Mouse (Mus musculus) lung, postnatal 0 days (tissue): ENCODE measurements around the gene Mindy4. TPM values are rescaled to one million over a fixed set of nuclear protein-coding genes. Genes with fewer than 3 reads are reported as not detected.

ENCODE experiments used
- ATAC-seq: fragments of 200-750 bp; cut with Nextera tagmentation; 2 replicates; pipeline ENCODE4 v1.8.0; 2017; ENCODE audit warnings: moderate library complexity
- DNase-seq: peaks from one replicate; pipeline ENCODE4 v3.0.0-alpha.2; 2016; ENCODE audit warnings: low spot score
- H3K27ac ChIP-seq: fragments of 300-500 bp; sonication (generic); 2 replicates; pipeline ENCODE4 v1.5.1; 2014; ENCODE audit warnings: antibody characterized with exemption, mild to moderate bottlenecking, low read length, mixed read lengths
- H3K27me3 ChIP-seq: fragments of 300-500 bp; sonication (generic); replicated peaks from 2 replicates; pipeline ENCODE4 v1.6.1; 2014; ENCODE audit warnings: low read length, mixed read lengths; ENCODE audit not compliant: insufficient read depth
- H3K36me3 ChIP-seq: fragments of 300-500 bp; sonication (generic); 2 replicates; pipeline ENCODE4 v1.6.1; 2014; ENCODE audit warnings: low read length, mixed read lengths; ENCODE audit not compliant: insufficient read depth
- H3K4me1 ChIP-seq: fragments of 300-500 bp; sonication (generic); 2 replicates; pipeline ENCODE4 v1.6.1; 2014; ENCODE audit warnings: antibody characterized with exemption, low read depth, low read length, mixed read lengths; ENCODE audit not compliant: insufficient read depth
- H3K4me2 ChIP-seq: fragments of 300-500 bp; sonication (generic); replicated peaks from 2 replicates; pipeline ENCODE4 v1.6.1; 2014; ENCODE audit warnings: low read depth, mild to moderate bottlenecking, low read length, moderate library complexity, mixed read lengths
- H3K4me3 ChIP-seq: fragments of 300-500 bp; sonication (generic); 2 replicates; pipeline ENCODE4 v1.5.1; 2014; ENCODE audit warnings: low read depth, low read length
- H3K9ac ChIP-seq: fragments of 300-500 bp; sonication (generic); replicated peaks from 2 replicates; pipeline ENCODE4 v1.6.1; 2014; ENCODE audit warnings: low read depth, mild to moderate bottlenecking
- H3K9me3 ChIP-seq: fragments of 300-500 bp; sonication (generic); 2 replicates; pipeline ENCODE4 v1.6.1; 2016; ENCODE audit warnings: low read length, mixed read lengths
- CTCF ChIP-seq: IDR thresholded peaks from 2 replicates; pipeline ENCODE4 v1.5.1; 2016; ENCODE audit warnings: antibody characterized with exemption, mild to moderate bottlenecking
- EP300 ChIP-seq: IDR thresholded peaks from 2 replicates; pipeline ENCODE4 v1.6.1; 2016; ENCODE audit warnings: antibody characterized with exemption, mild to moderate bottlenecking, control low read depth
- WGBS: fragments of 180-500 bp; shearing (Covaris S2); extraction: QIAGEN DNeasy Blood & Tissue Kit; methylation state at CpG from one replicate; pipeline ENCODE4 v1.1.7; 2014; 5-methylcytosine and 5-hydroxymethylcytosine counted together
- polyA plus RNA-seq: library from polyadenylated mRNA; unstranded; fragments of >200 nt; fragmentation: Nextera tagmentation; extraction: Ambion mirVana; gene quantifications from 2 replicates; pipeline ENCODE4 v1.2.1, GENCODE M21; 2015

The Mindy4 gene
- polyA plus RNA-seq, 1 experiment from 2014 or later: 14.4 TPM

- Histone ChIP-seq H3K9me3 (no peaks in the 10 kb centered on the region), H3K4me2 (no peak overlapping the region), H3K4me1 (no peaks in the 10 kb centered on the region), H3K4me3 (no peak overlapping the region), H3K9ac (no peak overlapping the region), H3K36me3 (no peaks in the 10 kb centered on the region), H3K27ac (no peak overlapping the region), H3K27me3 (no peaks in the 10 kb centered on the region)
- no peak for TF ChIP-seq EP300
- TF ChIP-seq CTCF: no peak
- ATAC-seq (no peak), DNase-seq (no peak)
- WGBS: 92% methylated on average over 1 of the region's 1 CpGs
Observed at GRCm38 (mm10) chr6:55295325-55295724, 92.1 kb downstream of the Mindy4 start.

GRCm38 (mm10) chr6:55299482-55299881 lies 96.3 kb downstream of the Mindy4 start:
- WGBS: 84% methylated on average over 8 of the region's 8 CpGs
- ATAC-seq: no peak
- no peak overlapping the region for H3K27ac ChIP-seq

GRCm38 (mm10) chr6:55299917-55300316 lies 96.7 kb downstream of the Mindy4 start:
- no peak for DNase-seq
- H3K4me1 ChIP-seq: no peaks in the 10 kb centered on the region
- no peaks in the 10 kb centered on the region for H3K9me3 ChIP-seq
- H3K9ac ChIP-seq: no peak overlapping the region
- no peak overlapping the region for H3K27ac ChIP-seq
- H3K27me3 ChIP-seq: no peaks in the 10 kb centered on the region
- no peak for TF ChIP-seq EP300
- no peak for TF ChIP-seq CTCF
- no peak for ATAC-seq
- no peaks in the 10 kb centered on the region for H3K36me3 ChIP-seq
- no peak overlapping the region for H3K4me3 ChIP-seq
- WGBS: 59% methylated on average over 2 of the region's 2 CpGs
- H3K4me2 ChIP-seq: no peak overlapping the region

More at GRCm38 (mm10) chr6:55299482-55299881, 96.3 kb downstream of the Mindy4 start:
- no peak for TF ChIP-seq EP300
- no peak for TF ChIP-seq CTCF
- H3K27me3 ChIP-seq: no peaks in the 10 kb centered on the region
- no peaks in the 10 kb centered on the region for H3K9me3 ChIP-seq
- H3K9ac ChIP-seq: no peak overlapping the region
- no peak for DNase-seq
- H3K4me3 ChIP-seq: no peak overlapping the region
- no peaks in the 10 kb centered on the region for H3K4me1 ChIP-seq
- no peak overlapping the region for H3K4me2 ChIP-seq
- H3K36me3 ChIP-seq: no peaks in the 10 kb centered on the region

GRCm38 (mm10) chr6:55300704-55301103 lies 97.5 kb downstream of the Mindy4 start:
- H3K4me3 ChIP-seq: no peak overlapping the region
- H3K9ac ChIP-seq: no peak overlapping the region
- H3K9me3 ChIP-seq: no peaks in the 10 kb centered on the region
- H3K36me3 ChIP-seq: no peaks in the 10 kb centered on the region
- peak; percentile 49 for ATAC-seq
- H3K27me3 ChIP-seq: no peaks in the 10 kb centered on the region
- DNase-seq: peak; percentile 46
- H3K27ac ChIP-seq: no peak overlapping the region
- TF ChIP-seq CTCF (no peak), EP300 (peak; percentile 60)
- no peak overlapping the region for H3K4me2 ChIP-seq
- no peaks in the 10 kb centered on the region for H3K4me1 ChIP-seq
- WGBS: 67% methylated on average over 11 of the region's 11 CpGs

- 37% methylated on average over 2 of the region's 2 CpGs for WGBS
Observed at GRCm38 (mm10) chr6:55310179-55310578, 107.0 kb downstream of the Mindy4 start.

GRCm38 (mm10) chr6:55311962-55312361 lies 108.8 kb downstream of the Mindy4 start:
- H3K4me3 ChIP-seq: no peak overlapping the region
- ATAC-seq (no peak), DNase-seq (no peak)
- H3K27ac ChIP-seq: no peak overlapping the region
- WGBS: 50% methylated on average over 5 of the region's 5 CpGs
- no peaks in the 10 kb centered on the region for H3K27me3 ChIP-seq
- no peak overlapping the region for H3K9ac ChIP-seq
- H3K36me3 ChIP-seq: 0 out of 2 replicates have a peak, but pooled peaks cover 5% of the 10 kb centered on the region
- TF ChIP-seq CTCF (no peak), EP300 (no peak)
- no peaks in the 10 kb centered on the region for H3K9me3 ChIP-seq
- H3K4me1 ChIP-seq: no peaks in the 10 kb centered on the region
- no peak overlapping the region for H3K4me2 ChIP-seq

More at GRCm38 (mm10) chr6:55310179-55310578, 107.0 kb downstream of the Mindy4 start:
- Histone ChIP-seq H3K4me1 (no peaks in the 10 kb centered on the region), H3K9ac (no peak overlapping the region), H3K36me3 (0 out of 2 replicates have a peak, but pooled peaks cover 5% of the 10 kb centered on the region), H3K27me3 (no peaks in the 10 kb centered on the region), H3K4me3 (no peak overlapping the region), H3K27ac (peak overlapping the region; percentile 10; the same call in 1 of the 2 replicates), H3K4me2 (no peak overlapping the region), H3K9me3 (no peaks in the 10 kb centered on the region)
- ATAC-seq (peak; percentile 77), DNase-seq (peak; percentile 48)
- TF ChIP-seq EP300 (no peak; the same call in 1 of the 2 replicates), CTCF (no peak)

GRCm38 (mm10) chr6:55313893-55314292 lies 110.7 kb downstream of the Mindy4 start:
- Histone ChIP-seq H3K4me3 (no peak overlapping the region), H3K4me2 (no peak overlapping the region), H3K27ac (no peak overlapping the region), H3K27me3 (no peaks in the 10 kb centered on the region), H3K9me3 (no peaks in the 10 kb centered on the region), H3K9ac (no peak overlapping the region), H3K36me3 (0 out of 2 replicates have a peak, but pooled peaks cover 8% of the 10 kb centered on the region), H3K4me1 (peaks cover 4% of the 10 kb centered on the region)
- WGBS: 84% methylated on average over 4 of the region's 4 CpGs
- TF ChIP-seq EP300: no peak
- ATAC-seq (no peak), DNase-seq (no peak)
